Mouse (Mus musculus): Measurements from ENCODE around the gene Xrcc3. TPM values are rescaled to one million over a fixed set of nuclear protein-coding genes. Genes with fewer than 3 reads are reported as not detected.

Gene Xrcc3
- total and polyA plus RNA-seq, 3 experiments = 1.4 to 2.1 (median 1.8) TPM

- Histone ChIP-seq H3K27me3 (ENCODE audit: control insufficient read depth, insufficient read depth, low read length) (no peaks in the 10 kb centered on the region), H3K79me2 (replicated peaks; ENCODE audit: control insufficient read depth, insufficient read depth, low read length) (peaks cover 10% of the 10 kb centered on the region), H3K36me3 (ENCODE audit: control insufficient read depth, insufficient read depth, low read length) (peaks cover 3% of the 10 kb centered on the region; the same call in 1 of the 2 replicates), H3K27ac (peak overlapping the region; percentile 29), H3K4me3 (no peak overlapping the region), H3K9ac (ENCODE audit: low read depth, low read length) (no peak overlapping the region), H3K4me1 (ENCODE audit: control insufficient read depth, insufficient read depth, low read length) (peaks cover 20% of the 10 kb centered on the region)
- TF ChIP-seq POLR2A (IDR thresholded peaks at IDR 0.05; ENCODE audit: insufficient read depth, low read depth, low read length) = no peak
- peak; percentile 67 for TF ChIP-seq CTCF (IDR thresholded peaks at IDR 0.05)
- TF ChIP-seq EP300 (IDR thresholded peaks at IDR 0.05; ENCODE audit: insufficient read depth, low read depth, low read length) = no peak
- intact Hi-C loops (cut with DNase I) = no loop called here
- WGBS = 18% methylated on average over 10 of the region's 10 CpGs
- peak; percentile 71 to 75 for DNase-seq
Measured at GRCm38 (mm10) chr12:111769306-111769705, 44.4 kb downstream of the Xrcc3 start.

DNA sequence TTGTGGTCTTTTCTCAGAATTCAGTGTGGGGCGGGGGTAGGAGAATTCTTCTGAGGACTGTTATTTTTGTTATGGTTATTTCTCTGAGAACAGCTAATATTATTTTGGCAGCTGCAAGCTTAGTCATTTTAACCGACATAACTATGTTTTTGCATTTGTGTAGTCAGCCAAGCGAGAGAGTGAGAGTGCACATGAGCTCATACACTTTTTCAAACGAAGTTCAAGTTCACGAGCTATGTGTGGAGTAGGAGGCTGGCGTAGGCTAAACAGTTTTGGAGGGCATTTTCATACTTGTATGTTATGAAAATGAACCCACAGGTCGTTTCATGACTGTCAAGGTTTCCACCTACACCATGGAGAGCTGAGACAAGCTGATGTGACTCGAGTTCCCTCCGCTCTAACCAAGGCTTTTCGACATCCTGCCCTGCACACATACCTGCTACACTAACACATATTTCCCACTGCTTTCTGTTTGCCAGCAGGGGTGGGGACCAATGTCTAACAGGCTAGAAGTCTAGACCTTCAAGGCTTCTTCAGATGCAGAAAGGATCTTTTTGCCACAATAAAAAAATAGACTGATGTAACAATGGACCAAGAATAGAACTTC lies 45.2 kb downstream of the Xrcc3 start:
- whole genome bisulfite sequencing = 78% methylated on average over 10 of the region's 10 CpGs
- Histone ChIP-seq H3K4me3 (no peak overlapping the region), H3K27ac (no peak overlapping the region), H3K4me1 (ENCODE audit: control insufficient read depth, insufficient read depth, low read length) (peaks cover 23% of the 10 kb centered on the region), H3K27me3 (ENCODE audit: control insufficient read depth, insufficient read depth, low read length) (no peaks in the 10 kb centered on the region), H3K36me3 (ENCODE audit: control insufficient read depth, insufficient read depth, low read length) (peaks cover 3% of the 10 kb centered on the region; the same call in 1 of the 2 replicates), H3K9ac (ENCODE audit: low read depth, low read length) (no peak overlapping the region), H3K79me2 (replicated peaks; ENCODE audit: control insufficient read depth, insufficient read depth, low read length) (peaks cover 9% of the 10 kb centered on the region)
- TF ChIP-seq CTCF (IDR thresholded peaks at IDR 0.05) (no peak), EP300 (IDR thresholded peaks at IDR 0.05; ENCODE audit: insufficient read depth, low read depth, low read length) (no peak), POLR2A (IDR thresholded peaks at IDR 0.05; ENCODE audit: insufficient read depth, low read depth, low read length) (no peak)
- intact Hi-C loops (cut with DNase I) = no loop called here
- no peak for DNase-seq

- no peak overlapping the region for H3K9ac ChIP-seq (ENCODE audit: low read depth, low read length)
- no peak overlapping the region; the same call in 1 of the 2 replicates for H3K4me3 ChIP-seq
- 37% methylated on average over 16 of the region's 16 CpGs for WGBS
- H3K27me3 ChIP-seq (ENCODE audit: control insufficient read depth, insufficient read depth, low read length) = no peaks in the 10 kb centered on the region
- peaks cover 17% of the 10 kb centered on the region for H3K79me2 ChIP-seq (replicated peaks; ENCODE audit: control insufficient read depth, insufficient read depth, low read length)
- H3K4me1 ChIP-seq (ENCODE audit: control insufficient read depth, insufficient read depth, low read length) = peaks cover 33% of the 10 kb centered on the region
- no peak for DNase-seq
- no peak for TF ChIP-seq EP300 (IDR thresholded peaks at IDR 0.05; ENCODE audit: insufficient read depth, low read depth, low read length)
- TF ChIP-seq CTCF (IDR thresholded peaks at IDR 0.05) = no peak
- TF ChIP-seq POLR2A (IDR thresholded peaks at IDR 0.05; ENCODE audit: insufficient read depth, low read depth, low read length) = no peak
- intact Hi-C loops (cut with DNase I) = no loop called here
- H3K27ac ChIP-seq = peak overlapping the region; percentile 24
- H3K36me3 ChIP-seq (ENCODE audit: control insufficient read depth, insufficient read depth, low read length) = peaks cover 3% of the 10 kb centered on the region; the same call in 1 of the 2 replicates
Measured at GRCm38 (mm10) chr12:111766313-111767236, 47.1 kb downstream of the Xrcc3 start.

GRCm38 (mm10) chr12:111762620-111763280 lies 50.9 kb downstream of the Xrcc3 start:
- 85% methylated on average over 13 of the region's 13 CpGs for WGBS
- Histone ChIP-seq H3K27ac (no peak overlapping the region), H3K79me2 (replicated peaks; ENCODE audit: control insufficient read depth, insufficient read depth, low read length) (peaks cover 22% of the 10 kb centered on the region), H3K36me3 (ENCODE audit: control insufficient read depth, insufficient read depth, low read length) (peaks cover 4% of the 10 kb centered on the region), H3K27me3 (ENCODE audit: control insufficient read depth, insufficient read depth, low read length) (no peaks in the 10 kb centered on the region), H3K4me3 (no peak overlapping the region), H3K9ac (ENCODE audit: low read depth, low read length) (no peak overlapping the region), H3K4me1 (ENCODE audit: control insufficient read depth, insufficient read depth, low read length) (peaks cover 26% of the 10 kb centered on the region)
- no peak for DNase-seq
- intact Hi-C loops (cut with DNase I) = no loop called here
- TF ChIP-seq POLR2A (IDR thresholded peaks at IDR 0.05; ENCODE audit: insufficient read depth, low read depth, low read length) (no peak), CTCF (IDR thresholded peaks at IDR 0.05) (no peak), EP300 (IDR thresholded peaks at IDR 0.05; ENCODE audit: insufficient read depth, low read depth, low read length) (no peak)

- Histone ChIP-seq H3K36me3 (ENCODE audit: control insufficient read depth, insufficient read depth, low read length) (peaks cover 4% of the 10 kb centered on the region), H3K4me3 (peak overlapping the region; percentile 88), H3K9ac (ENCODE audit: low read depth, low read length) (no peak overlapping the region), H3K79me2 (replicated peaks; ENCODE audit: control insufficient read depth, insufficient read depth, low read length) (peaks cover 21% of the 10 kb centered on the region), H3K27me3 (ENCODE audit: control insufficient read depth, insufficient read depth, low read length) (no peaks in the 10 kb centered on the region), H3K27ac (peak overlapping the region; percentile 96), H3K4me1 (ENCODE audit: control insufficient read depth, insufficient read depth, low read length) (peaks cover 20% of the 10 kb centered on the region)
- DNase-seq = no peak
- TF ChIP-seq POLR2A (IDR thresholded peaks at IDR 0.05; ENCODE audit: insufficient read depth, low read depth, low read length) (no peak), CTCF (IDR thresholded peaks at IDR 0.05) (no peak), EP300 (IDR thresholded peaks at IDR 0.05; ENCODE audit: insufficient read depth, low read depth, low read length) (no peak)
- 42% methylated on average over 7 of the region's 7 CpGs for WGBS
- intact Hi-C loops (cut with DNase I) = no loop called here
Measured at GRCm38 (mm10) chr12:111760306-111760908, 53.3 kb downstream of the Xrcc3 start.

Data from heart, adult 2 months (tissue).